Mouse (Mus musculus) myocyte (in vitro differentiated cells): ENCODE measurements around the gene Dcaf17.

Source experiments
- CEBPB ChIP-seq: IDR thresholded peaks from 2 replicates; pipeline ENCODE4 v1.6.1; 2011; ENCODE audit warnings: mild to moderate bottlenecking, moderate library complexity; ENCODE audit not compliant: poor library complexity, insufficient read depth, severe bottlenecking
- MAX ChIP-seq: IDR thresholded peaks from one replicate; pipeline ENCODE4 v1.6.1; 2011; ENCODE audit warnings: low read depth, mild to moderate bottlenecking, control low read depth
- MYOG ChIP-seq, 3 experiments: IDR thresholded peaks; one replicate each; pipeline ENCODE4 v1.6.1; 2011; ENCODE audit warnings: control low read depth in 2 of 3, low read depth in 2 of 3, mild to moderate bottlenecking in 2 of 3; ENCODE audit not compliant: insufficient read length in 2 of 3, control insufficient read depth in 1 of 3, insufficient read depth in 1 of 3
- POLR2A ChIP-seq: IDR thresholded peaks from one replicate; pipeline ENCODE4 v1.6.1; 2011; ENCODE audit warnings: low read depth, mild to moderate bottlenecking, control low read depth, moderate library complexity; ENCODE audit not compliant: insufficient read length
- POLR2AphosphoS2 ChIP-seq: IDR thresholded peaks from one replicate; pipeline ENCODE4 v1.6.1; 2011; ENCODE audit warnings: low read depth, control low read depth; ENCODE audit not compliant: insufficient read length
- USF1 ChIP-seq: IDR thresholded peaks from one replicate; pipeline ENCODE4 v1.6.1; 2011; ENCODE audit warnings: low read depth, mild to moderate bottlenecking, control low read depth, moderate library complexity

- no peak for TF ChIP-seq POLR2A
- TF ChIP-seq CEBPB, result no peak
- TF ChIP-seq MYOG (IDR thresholded peaks at IDR 0.05; ENCODE audit: control insufficient read depth in 1 of 3, insufficient read depth in 1 of 3, insufficient read length in 2 of 3, low read depth in 2 of 3), result no peak
- TF ChIP-seq POLR2AphosphoS2, result no peak
- no peak for TF ChIP-seq USF1
- no peak for TF ChIP-seq MAX
Measured at GRCm38 (mm10) chr2:71025576-71026315, 29.4 kb upstream of the Dcaf17 start.
